ENCODE assay signal across 14 mouse cellular contexts in genomic region chrX:10787057-10787456, GRCm38 (mm10).
DNase-seq lines count a peak whose midpoint lies in the region; ATAC-seq and TF ChIP-seq lines count a peak whose summit lies in the region.
"Had no signal": no experiment of that assay in that cellular context is flagged by ENCODE, and none has a peak within 500 bp of the region (broad histone marks: within the 10 kb centered on the region; RNA-seq: fewer than 3 reads in every experiment).

No protein-coding gene starts in this region.

- TF ChIP-seq CTCF in lung, postnatal 0 days (IDR thresholded peaks at IDR 0.05): peak; percentile 29; the same call in 1 of the 2 replicates
- TF ChIP-seq CTCF in lung, adult 2 months (IDR thresholded peaks at IDR 0.05; ENCODE audit: insufficient read depth, low read length): no peak

- H3K27ac ChIP-seq in lung, postnatal 0 days (ENCODE audit: low read length): no peak overlapping the region
- H3K27ac ChIP-seq in forebrain, embryonic 13.5 days: no peak overlapping the region

- ATAC-seq in CD4-positive, CD25-positive, alpha-beta regulatory T cell, adult 4 months: no peak
- no peak for ATAC-seq in lung, postnatal 0 days
- no peak for ATAC-seq in forebrain, embryonic 13.5 days
- ATAC-seq: intestine, embryonic 16.5 days had no signal

- no peak overlapping the region for H3K4me3 ChIP-seq in lung, postnatal 0 days (ENCODE audit: low read depth, low read length)
- no peak overlapping the region for H3K4me3 ChIP-seq in lung, adult 2 months (replicated peaks; ENCODE audit: extremely low read depth, low read depth, low read length)
- H3K4me3 ChIP-seq in forebrain, embryonic 13.5 days: no peak overlapping the region

- TF ChIP-seq POLR2A in lung, adult 2 months (IDR thresholded peaks at IDR 0.05; ENCODE audit: borderline replicate concordance, extremely low read depth, low read depth, low read length): no peak

- 84% methylated on average over 2 of the region's 2 CpGs for WGBS in lung, postnatal 0 days
- 87% methylated on average over 2 of the region's 2 CpGs for WGBS in lung, adult 2 months
- WGBS in forebrain, embryonic 13.5 days: 86% methylated on average over 2 of the region's 2 CpGs

- no peak overlapping the region for H3K4me2 ChIP-seq in lung, postnatal 0 days (replicated peaks; ENCODE audit: low read depth, low read length)
- no peak overlapping the region for H3K4me2 ChIP-seq in forebrain, embryonic 13.5 days

- no peak overlapping the region for H3K9ac ChIP-seq in lung, postnatal 0 days (replicated peaks; ENCODE audit: low read depth)
- no peak overlapping the region for H3K9ac ChIP-seq in forebrain, embryonic 13.5 days

- H3K27me3 ChIP-seq in lung, postnatal 0 days (replicated peaks; ENCODE audit: insufficient read depth, low read length): no peaks in the 10 kb centered on the region
- H3K27me3 ChIP-seq in forebrain, embryonic 13.5 days: no peaks in the 10 kb centered on the region

- no peaks in the 10 kb centered on the region for H3K9me3 ChIP-seq in lung, postnatal 0 days (ENCODE audit: low read length)
- H3K9me3 ChIP-seq in forebrain, embryonic 13.5 days (replicated peaks): no peaks in the 10 kb centered on the region

- H3K4me1 ChIP-seq in lung, postnatal 0 days (ENCODE audit: insufficient read depth, low read depth, low read length): no peaks in the 10 kb centered on the region
- no peaks in the 10 kb centered on the region for H3K4me1 ChIP-seq in lung, adult 2 months (ENCODE audit: control insufficient read depth, insufficient read depth, low read length)
- no peaks in the 10 kb centered on the region for H3K4me1 ChIP-seq in forebrain, embryonic 13.5 days

- peak; percentile 16 for DNase-seq in CD4-positive, CD25-positive, alpha-beta regulatory T cell, adult 2 months (ENCODE audit: low read depth, low spot score)
- no peak for DNase-seq in lung, postnatal 0 days (ENCODE audit: low spot score)
- no peak for DNase-seq in lung, adult 2 months
- peak; percentile 10 for DNase-seq in c-Kit-positive CD71-positive TER-119-positive erythroid progenitor cells, embryonic 14.5 days (ENCODE audit: low spot score)
- peak; percentile 9 for DNase-seq in thymus, postnatal 25 days
- DNase-seq in layer of hippocampus, adult 8-10 months (ENCODE audit: low spot score in 2 of 2): no peak
- DNase-seq: cerebellum, postnatal 36 days; heart, adult 11 months; heart, postnatal 4 days; lung, postnatal 4 days; right cerebral cortex, postnatal 4 days had no signal

- TF ChIP-seq EP300 in lung, postnatal 0 days (IDR thresholded peaks at IDR 0.05): no peak

- H3K36me3 ChIP-seq in lung, postnatal 0 days (ENCODE audit: insufficient read depth, low read length): no peaks in the 10 kb centered on the region
- no peaks in the 10 kb centered on the region for H3K36me3 ChIP-seq in forebrain, embryonic 13.5 days (ENCODE audit: poor library complexity, severe bottlenecking)

Comparison
In these comparisons a context has a peak if more than half of its experiments do, and no peak if none do; other contexts are left out.
1. DNase-seq: peak in CD4-positive, CD25-positive, alpha-beta regulatory T cell, adult 2 months (single experiment), c-Kit-positive CD71-positive TER-119-positive erythroid progenitor cells, embryonic 14.5 days (single experiment) and thymus, postnatal 25 days (single experiment); none in lung, postnatal 0 days (single experiment), lung, adult 2 months (single experiment) and layer of hippocampus, adult 8-10 months (0 of 2).